Mouse (Mus musculus): Measurements from ENCODE around the gene Sspo.

GRCm38 (mm10) chr6:48527901-48528300 is 79.9 kb downstream of the Sspo start:
- TF ChIP-seq MAFK (IDR thresholded peaks at IDR 0.05; ENCODE audit: insufficient read depth, low read depth, low read length) (no peak), CHD2 (IDR thresholded peaks at IDR 0.05; ENCODE audit: low read depth, low read length) (no peak), ZC3H11A (IDR thresholded peaks at IDR 0.05; ENCODE audit: borderline replicate concordance, low read depth, low read length) (no peak)

Data from ES-E14 (cell line).